Mouse (Mus musculus) lung, postnatal 0 days (tissue): ENCODE measurements around the gene Gm21083.
"Not testable (repeated sequence)": the region's sequence is repeated elsewhere in the genome, so short reads cannot be mapped to it uniquely, and the experiment has no call there.

Experiments used
- CTCF ChIP-seq: IDR thresholded peaks from 2 replicates; pipeline ENCODE4 v1.5.1; 2016; ENCODE audit warnings: antibody characterized with exemption, mild to moderate bottlenecking
- EP300 ChIP-seq: IDR thresholded peaks from 2 replicates; pipeline ENCODE4 v1.6.1; 2016; ENCODE audit warnings: antibody characterized with exemption, mild to moderate bottlenecking, control low read depth

- TF ChIP-seq CTCF, EP300: not testable (repeated sequence)
Observed at GRCm38 (mm10) chr5:15591577-15591976, 14.4 kb downstream of the Gm21083 start.
